Mouse (Mus musculus): ENCODE measurements at regions not wholly inside any gene's neighbourhood (a gene's known extent, or its start where the extent isn't known, plus 50 kb on each side); places are given as distances from the start of the nearest gene placed in this dataset.

GRCm38 (mm10) chr6:28986756-28987155 lies 73.3 kb upstream of the Lep start:
- no peak for ATAC-seq

- ATAC-seq: no peak
Measured at GRCm38 (mm10) chr6:28987386-28987785, 72.6 kb upstream of the Lep start.

- ATAC-seq: no peak
Measured at GRCm38 (mm10) chr6:28989433-28989832, 70.6 kb upstream of the Lep start.

- ATAC-seq: peak; percentile 36
Measured at GRCm38 (mm10) chr6:28990210-28990609, 69.8 kb upstream of the Lep start.

- ATAC-seq: no peak
Measured at GRCm38 (mm10) chr6:28994481-28994880, 65.5 kb upstream of the Lep start.

GRCm38 (mm10) chr6:28995701-28996100 lies 64.3 kb upstream of the Lep start:
- ATAC-seq: no peak

- no peak for ATAC-seq
Measured at GRCm38 (mm10) chr6:28999386-29000094, 60.5 kb upstream of the Lep start.

- ATAC-seq: no peak
Measured at GRCm38 (mm10) chr6:29002141-29002540, 57.9 kb upstream of the Lep start.

- no peak for ATAC-seq
Measured at GRCm38 (mm10) chr6:29002811-29003210, 57.2 kb upstream of the Lep start.

- no peak for ATAC-seq
Measured at GRCm38 (mm10) chr6:29005803-29006202, 54.2 kb upstream of the Lep start.
